Mouse (Mus musculus) inflammation-experienced regulatory T-cells, adult 16 weeks (primary cell): Measurements from ENCODE around the gene Gm14459. TPM values are rescaled to one million over a fixed set of nuclear protein-coding genes. Genes with fewer than 3 reads are reported as not detected.

Experiments
- polyA plus RNA-seq: library from polyadenylated mRNA; unstranded; fragments of 100-300 nt; shearing (Covaris generic); gene quantifications from one replicate; pipeline ENCODE4 v1.2.1, GENCODE M21; 2017

Gene Gm14459
- not detected for polyA plus RNA-seq

GRCm38 (mm10) chrX:8524854-8525253, at the start of gene Gm14459:
Gene Gm14459, minus strand, starts transcription at chrX:8524954.

GRCm38 (mm10) chrX:8548155-8548554, 23.4 kb upstream of the Gm14459 start, which contains the start of gene Ssxb6:
Gene Ssxb6, minus strand, starts transcription at chrX:8548255.

Other genes starting within 250 kb of the Gm14459 start
- gene Ssxb10, start 197.5 kb downstream of the Gm14459 start, polyA plus RNA-seq = not detected
- gene Ssxb9, start 158.0 kb downstream of the Gm14459 start, polyA plus RNA-seq = not detected
- gene Ssxb1, start 111.6 kb downstream of the Gm14459 start, polyA plus RNA-seq = not detected
- gene Ssxb2, start 63.2 kb downstream of the Gm14459 start, polyA plus RNA-seq = not detected
- not detected for gene Ssxb6, start 23.3 kb upstream of the Gm14459 start, polyA plus RNA-seq
- gene Ssxb3, start 66.9 kb upstream of the Gm14459 start, polyA plus RNA-seq = not detected
- not detected for gene Ssxb8, start 165.9 kb upstream of the Gm14459 start, polyA plus RNA-seq
- not detected for gene Ssx9, start 223.5 kb upstream of the Gm14459 start, polyA plus RNA-seq